Mouse (Mus musculus) left cerebral cortex, postnatal 25 days (tissue): ENCODE results near the gene Rab36. TPM values are rescaled to one million over a fixed set of nuclear protein-coding genes. Genes with fewer than 3 reads are reported as not detected.

Experiments used
- DNase-seq, 2 experiments: peaks; one replicate each; pipeline ENCODE4 v3.0.0; 2022; ENCODE audit warnings: low spot score in 2 of 2, mixed read lengths in 1 of 2
- intact Hi-C: fragments of 180-260 bp; cut with DNase I; formaldehyde crosslinking; loops from one replicate; pipeline ENCODE4 v1.15.1; 2025
- total RNA-seq, 2 experiments: library from RNA; stranded (reverse); gene quantifications; 2 replicates each; pipeline ENCODE4 v1.2.3; 2021

Gene Rab36
- 10 to 100 TPM; 29.3 to 35.7 TPM for total RNA-seq

DNA sequence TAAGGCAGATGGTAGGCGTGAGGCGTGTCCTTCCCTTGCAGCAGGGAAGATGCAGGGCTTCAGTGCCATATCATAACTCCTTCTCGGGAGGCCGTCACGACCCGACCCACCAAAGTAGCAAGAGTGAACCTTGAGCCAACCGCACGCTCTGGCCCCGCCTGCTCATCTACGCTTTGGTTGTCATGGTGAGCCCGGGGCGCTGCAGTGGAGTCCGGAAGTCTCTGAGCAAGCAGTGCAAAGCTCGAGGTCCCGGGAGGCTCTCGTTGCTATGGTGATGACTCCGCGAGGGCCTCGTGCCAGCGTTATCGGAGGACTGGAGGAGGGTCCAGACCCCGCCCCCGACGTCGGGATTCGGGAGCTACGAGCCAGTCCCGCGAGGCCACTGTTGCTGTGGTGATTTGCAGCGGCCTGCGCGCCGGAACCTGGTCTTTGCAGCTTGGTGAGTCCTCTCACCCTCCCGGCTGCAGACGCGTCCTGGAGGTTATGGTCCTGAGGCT lies at the start of gene Rab36:
Gene Rab36 (plus strand): TSS at position 176 of the 497 bp plus-strand sequence.
- DNase-seq = peak; percentile 91 to 96
- intact Hi-C loops = no loop called here

DNA sequence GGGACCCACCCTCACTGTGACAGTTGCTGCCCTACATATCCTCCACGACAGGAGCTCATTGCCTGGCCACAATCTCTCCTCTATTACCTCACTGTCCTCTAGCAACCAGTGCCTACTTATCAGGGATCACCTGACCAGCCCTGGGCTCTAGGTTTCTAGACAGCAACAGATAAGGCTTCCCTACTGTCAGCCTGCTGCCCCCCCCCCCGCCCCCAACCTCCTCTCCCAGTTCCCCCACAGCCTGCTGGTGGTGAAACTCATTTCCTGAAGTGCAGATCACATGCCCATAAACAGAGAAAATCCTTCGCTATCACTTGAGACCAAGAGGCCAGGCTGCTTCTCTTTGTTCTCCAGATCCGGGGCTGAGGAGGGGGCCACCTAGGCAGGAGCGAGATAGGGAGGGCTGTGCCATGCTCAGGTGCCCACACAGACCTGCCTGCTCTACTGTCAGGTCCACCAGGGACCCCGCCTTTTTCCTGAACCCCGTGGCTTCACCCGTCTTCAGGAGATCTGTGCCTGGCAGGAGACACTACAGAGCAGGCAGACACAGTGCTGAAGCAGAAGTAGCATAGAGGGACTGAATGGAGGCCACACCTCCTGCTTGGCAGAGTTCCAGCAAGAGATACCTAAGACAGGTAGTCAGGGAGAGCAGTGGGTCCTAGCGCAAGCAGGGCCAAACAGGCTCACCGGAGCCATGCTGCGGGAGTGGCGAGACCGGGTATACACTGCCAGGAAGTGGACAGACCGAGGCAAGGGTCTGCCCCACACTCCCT lies 49.0 kb upstream of the Rab36 start:
- intact Hi-C loops = no loop called here
- no peak for DNase-seq

DNA sequence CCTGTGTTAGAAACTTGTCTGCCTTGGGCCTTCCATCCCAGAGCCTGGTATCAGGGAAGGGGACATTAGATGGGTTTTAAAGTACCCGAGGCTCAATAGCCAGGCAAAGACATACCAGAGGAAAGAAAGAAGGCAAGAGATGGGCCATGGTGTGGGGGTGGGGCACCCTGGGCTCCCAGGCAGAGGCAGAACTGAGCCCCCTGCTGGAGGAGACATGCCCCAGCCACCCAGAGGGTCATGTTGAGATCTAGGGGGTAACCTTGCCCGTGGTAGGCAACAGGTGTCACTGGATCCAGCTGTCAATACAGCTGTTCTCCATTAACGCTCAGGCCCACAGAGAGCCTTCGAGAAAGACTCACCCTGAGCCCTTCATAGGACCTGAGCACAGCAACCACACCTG lies 47.0 kb upstream of the Rab36 start:
- intact Hi-C loops = no loop called here
- DNase-seq = no peak

DNA sequence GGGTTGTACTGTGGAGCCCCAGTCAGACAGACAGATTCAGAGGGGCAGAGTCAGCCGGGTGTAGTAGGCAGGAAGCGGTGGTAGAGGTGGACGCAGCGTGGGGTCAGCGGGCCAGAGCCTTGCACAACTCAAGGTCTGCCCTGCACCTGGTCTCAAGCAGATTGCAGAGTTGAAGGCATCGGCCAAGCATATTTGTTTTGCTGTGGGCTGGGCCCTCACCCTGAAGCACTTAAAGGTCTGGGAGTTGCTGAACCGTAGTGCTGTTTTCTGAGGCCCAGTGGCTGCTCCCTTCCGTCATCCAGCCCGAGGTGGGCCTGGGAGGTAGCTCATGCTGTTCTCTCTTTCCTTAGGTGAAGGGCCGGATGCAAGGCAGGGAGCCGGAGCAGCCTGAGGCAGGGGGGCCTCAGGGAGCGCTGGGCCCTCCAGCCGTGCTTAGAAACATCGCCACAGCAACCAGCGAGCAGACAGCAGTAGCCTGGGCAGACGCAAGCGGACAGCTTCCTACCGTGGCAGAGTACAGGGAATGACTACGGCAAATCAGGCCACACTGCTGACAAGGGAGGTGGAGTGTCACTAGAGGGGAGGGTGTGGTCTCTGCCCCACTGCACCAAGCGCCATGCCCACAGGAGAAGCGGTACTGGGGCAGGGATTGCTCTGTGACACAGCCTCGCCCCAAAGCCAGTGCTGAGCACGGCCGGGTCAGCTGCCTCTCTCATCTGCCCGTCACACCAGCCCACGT lies 46.1 kb upstream of the Rab36 start:
- no peak for DNase-seq
- intact Hi-C loops = no loop called here

DNA sequence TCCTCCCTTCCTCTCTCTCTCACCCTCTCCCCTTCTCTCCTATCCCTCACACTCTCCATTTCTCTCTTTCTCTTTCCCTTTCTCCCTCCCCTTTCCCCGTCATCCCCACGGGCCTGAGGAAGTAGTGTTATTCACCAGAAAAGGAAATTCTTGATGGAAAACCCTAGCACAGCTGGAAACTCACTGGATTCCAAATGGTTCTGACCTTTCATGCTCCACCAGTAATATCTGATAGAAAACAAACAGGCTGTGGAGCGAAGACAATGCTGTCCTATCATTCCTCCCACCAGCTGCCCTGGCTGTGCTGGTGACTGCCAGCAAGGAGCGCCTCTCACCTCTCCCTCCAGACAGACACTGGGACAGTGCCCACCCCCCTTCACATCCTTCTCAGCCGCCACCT lies 42.0 kb upstream of the Rab36 start:
- no peak for DNase-seq
- intact Hi-C loops = no loop called here

DNA sequence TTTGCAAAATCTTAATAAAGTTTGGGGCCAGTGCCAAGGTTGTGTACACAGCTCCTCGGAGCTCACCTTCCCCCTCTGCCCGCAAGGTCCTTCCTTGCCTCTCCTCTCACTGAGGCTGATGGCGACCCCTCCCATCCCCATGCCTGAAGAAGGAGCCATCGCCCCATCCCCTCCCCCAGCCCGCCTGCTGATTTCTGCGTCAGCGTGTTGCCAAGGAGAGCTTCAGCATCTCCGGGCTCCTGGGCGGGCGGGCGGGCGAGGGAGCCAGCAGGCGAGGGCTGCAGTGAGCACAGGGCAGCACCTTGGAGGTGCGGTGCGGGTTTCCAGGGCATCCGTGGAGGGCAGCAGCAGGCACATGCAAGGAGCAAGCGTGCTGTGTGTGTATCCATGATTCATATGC lies 41.5 kb upstream of the Rab36 start:
- intact Hi-C loops = no loop called here
- peak; percentile 39 to 65 for DNase-seq

DNA sequence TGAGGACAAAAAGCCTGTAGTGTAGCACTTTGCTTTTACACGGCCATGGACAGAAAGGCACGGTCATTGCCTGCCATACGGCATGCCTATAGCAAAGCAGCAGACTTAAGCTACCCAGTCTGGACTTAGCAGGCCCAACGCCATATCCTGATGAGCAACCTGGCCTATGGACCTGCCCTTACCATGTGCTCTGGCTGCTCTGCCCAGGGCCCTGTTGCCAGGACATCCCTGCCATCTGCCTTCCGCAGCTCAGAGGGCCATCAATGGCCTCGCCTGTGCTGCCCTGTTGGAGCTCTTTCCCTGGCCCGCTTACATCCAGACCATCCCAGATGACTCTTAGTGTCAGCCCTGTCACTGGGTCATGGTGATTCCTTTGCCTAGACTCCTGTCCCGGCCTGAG lies 35.5 kb upstream of the Rab36 start:
- DNase-seq = no peak
- intact Hi-C loops = no loop called here

DNA sequence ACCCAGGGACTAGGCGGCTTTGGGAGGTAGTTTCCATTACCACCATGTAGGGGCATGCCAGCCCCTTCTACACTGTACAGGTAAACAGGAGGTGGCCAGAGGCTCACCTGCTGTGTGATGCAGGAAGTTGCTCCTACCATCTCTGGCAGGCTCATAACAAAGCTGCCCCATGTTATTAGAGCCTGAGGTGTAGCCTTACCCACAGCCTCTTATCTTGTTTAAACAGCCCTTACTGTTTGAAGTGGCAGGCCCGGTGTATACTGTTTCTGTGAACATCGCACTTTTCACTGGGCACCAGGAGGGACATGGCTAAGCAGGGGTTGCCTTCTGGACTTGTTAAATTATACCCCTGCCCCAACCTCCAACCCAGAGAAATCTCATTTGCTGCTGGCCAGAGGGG lies 32.8 kb upstream of the Rab36 start:
- intact Hi-C loops = no loop called here
- DNase-seq = no peak

DNA sequence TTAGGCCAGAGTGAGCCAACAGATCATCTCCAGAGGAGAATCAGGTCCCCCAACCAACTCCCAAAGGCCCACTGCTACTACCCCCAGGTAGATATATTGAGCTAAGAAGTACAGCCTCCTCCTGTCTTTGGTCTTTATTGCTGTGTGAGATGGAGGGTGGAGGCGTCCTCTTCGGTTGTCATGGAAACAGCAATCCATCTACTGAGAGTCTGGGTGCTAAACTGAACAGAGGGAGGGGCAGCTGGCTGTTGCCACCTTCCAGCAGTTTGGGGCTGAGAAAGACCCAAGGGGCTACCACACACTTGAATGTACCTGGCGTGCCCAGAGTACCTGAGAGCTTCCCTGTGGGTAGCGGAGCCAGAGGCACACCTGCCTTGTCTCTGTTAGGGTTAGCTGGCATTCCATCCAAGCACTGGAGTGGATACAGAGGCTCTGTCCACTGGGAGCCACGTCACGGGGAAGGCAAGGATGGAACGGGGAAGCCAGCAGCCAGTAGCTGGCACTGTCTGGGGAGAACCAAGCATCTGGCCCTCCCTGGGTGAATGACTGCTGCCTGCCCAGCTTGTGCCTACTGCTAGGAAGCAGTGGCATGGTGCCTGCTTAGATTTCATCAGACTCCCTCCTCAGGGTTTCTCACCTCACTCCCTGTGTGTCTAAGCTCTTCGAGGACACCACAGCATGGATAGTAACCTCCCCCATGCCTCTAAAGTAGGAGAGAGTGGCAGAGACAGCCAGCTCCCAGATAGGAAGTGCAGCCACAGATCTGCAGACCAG lies 29.8 kb upstream of the Rab36 start:
- intact Hi-C loops = loop anchor here (1.0 to 5.0 kb wide), 2 partner anchors 40 to 55 kb away; partner anchors contain the start of gene Gnaz
- DNase-seq = peak; percentile 64 to 97

DNA sequence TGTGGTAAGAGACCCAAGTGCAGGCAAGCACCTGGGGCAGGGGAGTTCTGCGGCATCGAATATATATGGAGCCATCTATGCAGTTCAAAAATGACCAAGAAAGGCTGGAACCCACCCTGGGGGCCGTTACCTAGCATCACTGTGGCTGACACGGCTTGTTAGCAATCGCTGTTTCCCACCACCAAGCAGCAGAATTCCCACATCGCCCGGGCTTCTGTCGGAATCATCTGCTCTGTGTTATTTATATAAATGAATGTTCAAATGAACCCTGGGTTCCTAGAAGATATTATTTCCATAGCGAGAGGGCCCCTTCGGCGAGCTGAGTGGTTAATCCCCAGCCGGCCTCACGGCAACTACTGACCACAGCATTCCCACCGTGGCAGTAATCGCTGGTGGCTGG lies 26.2 kb upstream of the Rab36 start:
- peak in 1 of 2 experiments; percentile 60 for DNase-seq
- intact Hi-C loops = no loop called here

DNA sequence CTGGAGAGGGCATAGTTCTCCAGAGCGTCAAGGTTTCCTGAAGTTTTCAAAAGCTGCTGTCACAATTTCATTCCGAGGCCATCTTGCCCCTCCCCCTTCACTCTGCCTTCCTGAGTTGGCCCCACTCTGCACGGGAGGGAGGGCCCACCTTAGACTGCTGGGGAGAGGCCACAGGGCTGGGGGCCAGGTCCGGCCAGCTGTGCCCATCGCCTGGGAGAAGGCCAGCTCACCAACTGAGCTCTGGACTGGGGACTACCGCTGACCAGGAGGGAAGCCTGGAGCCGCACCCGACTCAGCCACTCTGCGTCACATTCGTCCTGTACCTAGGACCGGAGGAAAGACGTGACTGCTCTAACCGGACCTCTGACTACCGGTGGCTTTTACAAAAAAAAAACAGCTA lies 21.4 kb upstream of the Rab36 start:
- intact Hi-C loops = no loop called here
- DNase-seq = no peak

DNA sequence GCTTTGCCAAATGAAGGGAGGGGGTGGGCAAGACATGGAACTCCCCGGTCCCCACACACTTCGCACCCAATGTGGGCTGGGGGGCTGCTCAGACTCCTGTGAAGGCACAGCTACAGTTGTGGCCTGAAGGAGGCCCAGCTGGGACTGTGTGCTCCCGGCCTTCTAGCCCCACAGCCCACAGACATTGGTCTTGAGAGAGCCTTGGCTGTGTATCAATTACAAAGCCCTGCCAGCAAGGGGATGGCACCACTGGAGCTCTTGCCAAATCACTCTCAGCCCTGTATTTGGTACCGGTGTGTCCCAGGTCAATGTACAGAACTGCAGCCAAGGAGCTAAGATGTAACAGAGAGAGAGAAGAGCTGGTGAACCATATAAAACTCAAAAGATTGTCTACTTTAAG lies 20.4 kb upstream of the Rab36 start:
- no peak for DNase-seq
- intact Hi-C loops = no loop called here

DNA sequence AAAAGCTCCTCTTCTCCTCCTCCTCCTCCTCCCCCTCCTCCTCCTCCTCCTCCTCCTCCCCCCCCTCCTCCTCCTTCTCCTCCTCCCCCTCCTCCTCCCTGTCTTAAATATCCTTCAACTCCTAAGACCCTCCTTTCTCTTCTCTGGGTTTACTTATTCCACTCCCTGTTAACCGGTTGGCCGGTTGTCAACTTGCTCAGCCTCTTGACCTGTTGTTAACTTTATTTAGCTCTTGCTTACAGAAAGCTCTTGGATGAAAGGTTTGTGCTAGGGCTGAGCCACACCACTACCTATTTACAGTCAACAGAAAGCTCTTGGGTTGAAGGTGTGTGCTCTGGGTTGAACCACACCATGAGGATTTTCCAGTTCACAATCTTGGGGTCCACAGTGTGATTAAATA lies 16.6 kb upstream of the Rab36 start:
- intact Hi-C loops = no loop called here
- DNase-seq = no peak

DNA sequence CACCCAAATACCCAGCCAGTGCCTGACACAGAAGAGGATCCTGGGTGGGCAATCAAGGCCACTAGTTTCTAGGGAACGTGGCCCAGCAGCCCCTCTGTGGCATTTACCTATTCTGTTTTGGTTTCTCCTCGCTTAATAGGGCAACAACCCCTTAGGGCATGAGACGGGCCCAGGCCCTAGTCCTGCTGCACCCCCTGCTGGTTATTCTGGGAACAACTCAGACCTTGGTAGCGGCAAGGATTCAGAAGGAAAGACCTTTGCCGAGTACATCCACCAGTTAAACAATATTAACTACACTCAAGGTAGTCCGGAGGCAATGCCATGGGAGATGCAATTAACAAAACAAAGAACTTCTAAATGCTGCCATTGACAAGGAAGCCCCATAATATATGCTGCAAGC lies 15.7 kb upstream of the Rab36 start:
- peak; percentile 77 to 83 for DNase-seq
- intact Hi-C loops = no loop called here

DNA sequence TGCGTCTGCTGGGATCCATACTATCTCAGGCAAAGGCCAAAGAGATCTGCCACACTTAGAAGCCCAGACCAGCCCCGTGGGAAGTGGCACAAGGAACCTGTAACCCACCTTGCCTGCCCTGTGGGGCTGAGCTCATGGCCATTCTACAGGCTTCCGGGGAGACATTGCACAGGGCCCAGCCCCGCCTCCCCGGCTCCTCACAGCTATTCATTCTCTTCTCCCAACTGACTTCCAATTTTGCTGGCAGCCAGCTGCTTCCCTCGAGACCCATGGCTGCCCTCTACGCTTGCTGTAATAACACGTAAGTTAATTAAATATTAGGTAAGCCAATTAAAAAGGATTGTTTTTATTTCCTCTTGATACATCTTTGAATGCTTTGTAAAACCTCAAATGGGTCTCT lies 10.4 kb upstream of the Rab36 start:
- intact Hi-C loops = no loop called here
- no peak for DNase-seq

DNA sequence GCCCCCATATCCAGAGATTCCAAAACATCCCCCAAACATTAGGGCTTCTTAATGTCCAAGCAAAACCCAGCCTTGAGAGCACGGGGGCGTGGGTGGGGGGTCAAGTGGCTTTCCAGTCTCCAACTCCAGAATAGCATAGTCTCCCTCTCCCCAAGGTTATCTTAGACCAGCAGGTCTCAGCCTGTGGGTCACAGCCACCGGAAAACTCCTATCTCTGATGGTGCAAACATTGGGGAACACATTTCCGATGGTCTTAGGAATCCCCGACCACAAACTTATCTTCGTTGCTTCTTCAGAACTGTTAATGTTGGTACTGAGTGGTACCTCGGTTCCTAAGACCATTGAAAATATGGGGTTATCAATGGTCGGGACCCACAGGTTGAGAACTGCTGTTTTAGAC lies 8.1 kb upstream of the Rab36 start:
- intact Hi-C loops = no loop called here
- DNase-seq = no peak

DNA sequence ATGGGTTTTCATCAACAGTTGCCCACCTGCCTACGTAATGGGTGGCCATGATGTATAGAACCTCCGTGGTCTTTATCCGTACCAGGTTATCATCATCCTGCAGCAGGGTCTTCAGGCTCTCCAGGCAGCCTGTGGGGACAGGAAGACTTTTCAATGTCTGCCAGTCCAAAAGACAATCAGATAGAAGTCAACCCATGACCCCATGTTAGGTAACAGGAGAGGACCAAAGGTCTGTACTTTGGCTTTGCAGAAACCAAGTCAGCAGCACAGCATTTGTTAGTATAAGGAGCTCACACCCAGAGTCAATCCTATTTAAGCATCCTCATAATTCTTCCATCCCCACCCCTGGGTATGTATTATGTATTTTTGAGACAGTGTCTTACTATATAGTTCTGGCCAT lies 7.2 kb upstream of the Rab36 start:
- intact Hi-C loops = no loop called here
- DNase-seq = no peak

DNA sequence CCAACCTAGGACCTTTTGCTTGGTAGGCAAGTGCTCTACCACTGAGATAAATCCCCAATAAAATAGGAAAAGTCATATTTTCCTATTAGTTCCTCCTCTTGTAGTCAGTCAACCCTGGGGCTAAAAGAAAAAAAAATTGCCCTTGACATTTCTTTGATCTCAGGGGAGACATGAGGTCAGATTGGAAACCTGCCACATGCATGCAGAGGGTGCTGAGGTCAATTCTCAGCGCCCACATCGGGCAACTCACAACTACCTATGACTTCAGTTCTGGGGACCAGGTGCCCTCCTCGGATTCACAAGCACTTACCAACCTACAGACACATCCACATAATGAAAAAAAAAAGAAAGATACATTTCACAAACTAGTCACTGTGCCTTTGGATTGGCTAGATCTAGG lies 6.6 kb upstream of the Rab36 start:
- DNase-seq = no peak
- intact Hi-C loops = no loop called here

DNA sequence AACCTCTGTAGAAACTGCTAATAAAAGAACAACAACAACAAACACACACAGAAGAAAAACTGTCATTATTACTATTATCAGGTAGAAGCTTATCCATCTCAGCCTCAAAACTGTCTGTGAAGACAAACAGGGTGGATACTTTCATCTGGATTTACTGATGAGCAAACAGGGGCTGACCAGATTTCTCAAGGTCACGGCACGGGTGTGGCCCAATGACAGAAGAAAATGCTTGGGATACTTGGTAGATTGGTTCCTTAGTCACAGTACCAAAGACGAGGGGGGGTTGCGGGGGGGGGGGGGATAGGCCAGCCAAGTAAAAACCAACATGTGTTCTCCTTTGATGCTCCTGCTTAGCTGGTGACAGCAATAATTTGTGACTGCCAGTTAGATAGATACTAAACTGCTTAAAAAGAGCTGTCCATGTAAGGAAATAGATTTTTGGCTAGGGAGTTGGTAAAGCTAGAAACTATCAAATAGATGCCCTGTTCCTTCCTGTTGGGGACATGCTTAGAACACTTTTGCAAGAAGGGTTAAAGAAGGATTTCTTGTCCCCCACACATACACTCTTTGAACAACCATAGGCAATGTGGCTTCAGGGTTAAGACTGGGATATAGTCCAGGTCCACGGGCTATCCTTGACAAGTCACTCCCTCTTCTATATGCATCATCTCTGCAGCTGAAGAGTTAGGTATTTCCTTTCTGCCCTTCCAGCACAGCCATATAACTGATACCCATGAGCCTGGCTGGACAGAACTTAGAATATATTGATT lies 5.3 kb upstream of the Rab36 start:
- no peak for DNase-seq
- intact Hi-C loops = no loop called here

DNA sequence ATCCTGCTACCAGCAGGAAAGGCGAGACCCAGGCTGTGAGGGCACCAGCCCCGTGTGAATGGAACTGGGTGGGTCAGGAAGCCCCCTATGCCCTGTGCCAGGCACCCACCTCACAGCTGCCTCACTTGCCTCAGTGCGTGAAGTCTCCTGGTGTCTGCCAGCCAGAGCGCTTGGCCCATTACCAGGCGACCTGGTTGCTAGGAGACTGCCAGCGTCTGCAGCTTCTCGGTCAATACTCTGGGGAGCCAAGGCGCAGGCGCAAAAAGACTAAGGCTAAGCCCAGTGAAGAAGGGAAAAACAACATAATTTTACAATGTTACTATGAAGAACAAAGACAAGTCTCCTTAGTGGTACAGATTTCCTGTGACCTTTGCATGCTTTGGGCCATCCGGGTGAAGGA lies 4.5 kb upstream of the Rab36 start, which contains the start of gene Rsph14:
Gene Rsph14 (minus strand): TSS at position 192 of the 400 bp plus-strand sequence.
- DNase-seq = peak; percentile 82 to 86
- intact Hi-C loops = no loop called here
